Mouse (Mus musculus) thymus, postnatal 4 days (tissue): ENCODE data around the gene Hist1h1a.

Experiments
- DNase-seq: peaks from one replicate; pipeline ENCODE4 v3.0.0; 2021

Hist1h1a gene

DNA sequence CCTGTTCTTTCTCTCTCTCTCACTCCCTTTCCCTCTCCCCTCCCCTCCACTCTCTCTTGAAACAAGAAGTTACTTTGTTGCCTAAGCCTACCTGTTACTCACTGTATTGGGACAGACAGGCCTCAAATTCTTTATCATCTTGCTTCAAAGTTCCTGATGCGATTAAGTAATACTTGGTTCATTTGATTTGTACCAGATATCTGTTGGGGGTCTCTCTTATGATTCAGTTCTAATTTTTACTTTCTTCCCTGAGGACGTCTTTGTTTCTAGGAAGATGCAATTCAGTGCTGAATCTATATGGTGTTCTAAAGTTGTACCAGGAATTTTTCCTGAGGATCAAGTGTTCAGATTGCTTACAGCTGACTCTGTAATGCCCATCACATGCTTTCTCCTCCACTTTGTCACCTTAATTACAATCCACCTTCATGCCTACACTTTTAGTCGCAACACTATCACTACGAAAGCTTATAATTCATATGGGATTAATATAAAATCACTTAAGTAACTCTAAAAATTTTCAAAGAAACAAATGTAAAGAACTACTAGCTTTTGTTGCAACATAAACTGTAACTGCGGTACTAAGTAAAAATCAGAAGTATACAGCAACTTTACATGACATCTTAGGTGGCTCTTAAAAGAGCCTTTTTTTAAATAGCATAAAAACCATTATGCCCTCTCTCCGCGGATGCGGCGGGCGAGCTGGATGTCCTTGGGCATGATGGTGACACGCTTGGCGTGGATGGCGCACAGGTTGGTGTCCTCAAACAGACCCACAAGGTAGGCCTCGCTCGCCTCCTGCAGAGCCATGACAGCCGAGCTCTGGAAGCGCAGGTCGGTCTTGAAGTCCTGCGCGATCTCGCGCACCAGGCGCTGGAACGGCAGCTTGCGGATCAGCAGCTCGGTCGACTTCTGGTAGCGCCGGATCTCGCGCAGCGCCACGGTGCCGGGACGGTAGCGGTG, 18.8 kb upstream of the Hist1h1a start:
- DNase-seq, result peak; percentile 32

DNA sequence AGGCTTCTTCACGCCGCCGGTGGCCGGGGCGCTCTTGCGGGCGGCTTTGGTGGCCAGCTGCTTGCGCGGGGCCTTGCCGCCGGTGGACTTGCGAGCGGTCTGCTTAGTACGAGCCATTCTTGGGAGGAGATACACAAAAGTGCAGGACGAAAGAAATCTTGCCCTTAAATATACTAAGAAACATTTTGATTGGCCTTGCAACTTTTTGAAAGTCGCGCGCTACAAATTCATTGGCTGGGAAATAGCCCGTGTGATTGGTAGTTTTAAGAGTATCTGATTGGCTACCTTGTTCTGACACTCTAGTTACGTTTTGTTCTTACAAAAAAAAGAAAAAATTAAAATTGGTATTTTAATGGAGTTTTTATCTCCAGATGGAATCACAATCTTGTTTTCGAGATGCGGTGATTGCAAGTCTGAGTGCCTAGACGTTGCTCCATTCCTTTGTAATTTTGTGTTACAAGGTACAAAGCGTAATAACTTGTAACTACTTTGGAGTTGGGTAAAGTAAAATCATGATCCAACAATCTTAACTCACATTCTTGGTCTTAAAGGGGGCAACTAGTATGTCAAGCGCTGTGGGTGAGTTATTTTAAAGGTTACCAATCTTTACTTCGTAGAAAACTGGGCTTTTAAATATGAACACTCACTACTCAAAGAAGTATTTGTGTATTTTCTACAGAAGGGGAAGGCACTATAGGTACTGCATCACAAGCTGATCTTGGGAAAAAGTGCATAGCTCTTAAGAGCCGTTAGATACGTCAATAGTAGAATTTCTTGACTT, 17.9 kb upstream of the Hist1h1a start, which contains the start of gene Hist1h3c:
Gene Hist1h3c (minus strand): TSS at position 222 of the 781 bp plus-strand sequence.
- DNase-seq, result peak; percentile 91

DNA sequence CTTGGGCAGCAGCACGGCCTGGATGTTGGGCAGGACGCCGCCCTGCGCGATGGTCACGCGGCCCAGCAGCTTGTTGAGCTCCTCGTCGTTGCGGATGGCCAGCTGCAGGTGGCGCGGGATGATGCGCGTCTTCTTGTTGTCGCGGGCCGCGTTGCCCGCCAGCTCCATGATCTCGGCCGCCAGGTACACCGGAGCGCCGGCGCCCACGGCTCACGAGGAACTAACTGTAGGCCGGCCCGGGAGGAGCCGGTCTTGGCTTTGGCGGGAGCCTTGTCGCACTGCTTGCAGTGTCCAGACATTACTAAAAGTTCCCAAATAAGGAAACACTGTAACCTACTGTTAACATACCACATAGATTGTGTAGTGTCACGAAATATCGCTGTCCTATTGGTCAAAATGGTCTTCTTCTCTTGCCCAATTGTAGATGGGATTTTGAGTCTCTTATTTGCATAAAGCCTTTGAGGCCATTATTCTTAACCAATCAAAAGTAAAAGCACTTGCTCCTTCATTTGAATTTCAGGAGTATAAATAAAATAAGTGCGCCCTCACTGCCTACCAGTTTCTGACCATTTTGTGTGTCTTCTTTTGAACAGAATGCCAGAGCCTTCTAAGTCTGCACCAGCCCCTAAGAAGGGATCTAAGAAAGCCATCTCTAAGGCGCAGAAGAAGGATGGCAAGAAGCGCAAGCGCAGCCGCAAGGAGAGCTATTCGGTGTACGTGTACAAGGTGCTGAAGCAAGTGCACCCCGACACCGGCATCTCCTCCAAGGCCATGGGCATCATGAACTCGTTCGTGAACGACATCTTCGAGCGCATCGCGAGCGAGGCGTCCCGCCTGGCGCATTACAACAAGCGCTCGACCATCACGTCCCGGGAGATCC, 17.0 kb upstream of the Hist1h1a start, which contains the start of gene Hist1h2bb:
Gene Hist1h2bb (plus strand): TSS at position 534 of the 880 bp plus-strand sequence.
- DNase-seq, result peak; percentile 74

DNA sequence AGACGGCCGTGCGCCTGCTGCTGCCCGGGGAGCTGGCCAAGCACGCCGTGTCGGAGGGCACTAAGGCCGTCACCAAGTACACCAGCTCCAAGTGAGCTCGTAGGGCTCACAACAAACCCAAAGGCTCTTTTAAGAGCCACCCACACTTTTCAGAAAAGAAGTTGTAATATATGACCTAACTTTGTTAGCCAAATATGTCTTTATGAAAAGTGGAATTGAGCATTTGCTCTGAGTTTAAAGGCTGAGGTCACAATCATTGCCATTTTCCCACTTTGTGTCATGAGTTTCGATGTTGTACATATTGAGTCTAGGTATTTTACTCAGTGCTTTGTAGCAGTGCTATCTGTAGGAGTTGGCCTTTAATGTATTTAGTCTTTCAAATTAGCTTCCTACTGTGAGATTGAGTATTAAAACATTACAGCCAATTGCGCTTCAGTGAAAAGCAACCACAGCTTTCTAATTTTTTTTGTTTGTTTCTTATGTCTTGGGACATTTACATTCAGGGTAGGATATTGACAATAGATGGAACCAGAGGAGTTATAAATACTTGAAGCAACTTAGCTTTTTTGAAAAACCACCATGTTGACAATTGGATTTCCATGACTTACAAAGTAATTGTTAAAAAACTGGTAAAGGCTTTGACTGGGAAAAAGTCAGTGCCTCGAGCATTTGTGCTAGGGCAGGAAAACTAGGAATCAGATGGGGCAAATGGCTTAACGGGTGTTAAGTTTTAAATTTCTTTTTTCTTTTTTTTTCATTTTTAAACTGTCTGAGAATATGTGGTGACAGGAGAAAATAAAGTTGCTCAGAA, 16.2 kb upstream of the Hist1h1a start:
- DNase-seq, result no peak

DNA sequence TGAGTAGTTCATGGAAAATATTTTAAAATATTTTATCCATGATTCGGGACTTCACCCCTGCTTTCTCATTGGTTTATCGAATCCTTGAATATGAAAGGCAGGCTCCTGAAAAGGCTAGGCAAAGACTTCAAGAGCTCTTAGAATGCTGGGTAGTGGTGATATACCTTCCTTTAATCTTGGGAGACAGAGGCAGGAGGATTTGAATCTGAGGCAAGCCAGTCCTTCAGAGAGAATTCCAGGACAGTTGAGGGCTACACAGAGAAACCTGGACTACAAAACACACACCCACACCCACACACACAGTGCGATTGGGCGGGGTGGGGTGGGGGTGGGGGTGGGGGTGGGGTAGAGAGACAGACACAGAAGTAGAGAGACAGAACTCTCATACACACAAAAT, 15.6 kb upstream of the Hist1h1a start:
- no peak for DNase-seq

DNA sequence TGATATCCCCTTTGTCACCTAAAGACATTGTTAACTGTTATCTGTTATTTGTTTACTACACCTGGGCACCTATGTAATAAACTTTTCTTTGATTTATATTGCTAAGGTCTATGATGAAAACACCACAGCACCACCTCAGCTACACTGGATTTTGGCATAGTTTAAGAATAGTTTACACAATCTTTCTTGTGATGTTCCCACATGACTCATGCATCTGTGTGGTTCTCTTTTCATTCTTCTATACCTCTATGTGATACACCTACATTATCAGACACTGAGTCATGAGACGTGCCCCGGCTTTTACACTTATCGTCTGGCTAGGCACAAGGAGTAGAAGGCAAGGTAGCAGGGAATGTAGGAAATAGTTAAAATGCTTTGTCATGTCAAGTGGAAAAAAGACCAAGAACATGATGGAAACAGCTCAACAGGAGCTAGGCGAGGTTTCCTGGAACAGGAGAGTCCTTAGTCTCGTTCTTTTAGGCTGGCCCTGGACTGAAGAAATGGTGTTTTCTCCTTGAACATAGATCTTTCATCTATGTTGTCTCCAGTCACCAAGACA, 13.8 kb upstream of the Hist1h1a start:
- no peak for DNase-seq

DNA sequence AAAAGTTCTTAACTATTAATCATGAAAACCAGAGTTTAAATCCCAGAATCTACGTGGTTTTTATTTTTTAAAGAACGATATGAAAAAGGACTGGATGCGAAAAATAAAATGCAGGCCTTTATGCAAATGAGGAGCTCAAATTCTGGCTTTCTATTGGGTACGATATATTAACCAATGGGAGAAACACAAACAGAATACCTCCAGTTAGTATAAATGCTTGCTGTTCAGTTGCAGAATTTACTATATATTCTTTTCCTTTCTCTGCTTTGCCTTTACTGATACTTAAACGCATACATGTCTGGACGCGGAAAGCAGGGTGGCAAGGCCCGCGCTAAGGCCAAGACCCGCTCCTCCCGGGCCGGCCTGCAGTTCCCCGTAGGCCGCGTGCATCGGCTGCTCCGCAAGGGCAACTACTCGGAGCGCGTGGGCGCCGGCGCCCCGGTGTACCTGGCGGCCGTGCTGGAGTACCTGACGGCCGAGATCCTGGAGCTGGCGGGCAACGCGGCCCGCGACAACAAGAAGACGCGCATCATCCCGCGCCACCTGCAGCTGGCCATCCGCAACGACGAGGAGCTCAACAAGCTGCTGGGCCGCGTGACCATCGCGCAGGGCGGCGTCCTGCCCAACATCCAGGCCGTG, 12.5 kb upstream of the Hist1h1a start, which contains the start of gene Hist1h2ab:
Gene Hist1h2ab (plus strand): TSS at position 288 of the 639 bp plus-strand sequence.
- DNase-seq, result peak; percentile 73

DNA sequence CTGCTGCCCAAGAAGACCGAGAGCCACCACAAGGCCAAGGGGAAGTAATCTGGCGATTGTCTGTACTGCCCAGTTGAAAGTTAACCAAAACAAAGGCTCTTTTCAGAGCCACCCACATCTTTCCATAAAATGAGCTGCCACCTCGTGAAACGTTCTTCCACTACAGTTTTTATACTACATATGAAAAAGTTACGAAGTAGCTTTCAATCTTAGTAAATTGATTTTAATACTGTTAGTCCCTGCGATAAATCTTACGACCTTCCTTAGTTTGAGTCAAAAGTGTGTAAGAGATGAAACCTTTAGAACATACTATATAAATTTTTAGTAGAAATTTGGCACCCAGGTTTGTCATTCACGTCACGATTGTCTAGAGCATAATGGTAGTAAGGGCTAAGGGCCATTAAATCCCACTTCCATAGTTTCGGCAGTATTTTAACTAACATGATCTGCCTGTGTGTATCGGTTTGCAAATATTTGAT, 11.9 kb upstream of the Hist1h1a start:
- DNase-seq, result peak; percentile 19

DNA sequence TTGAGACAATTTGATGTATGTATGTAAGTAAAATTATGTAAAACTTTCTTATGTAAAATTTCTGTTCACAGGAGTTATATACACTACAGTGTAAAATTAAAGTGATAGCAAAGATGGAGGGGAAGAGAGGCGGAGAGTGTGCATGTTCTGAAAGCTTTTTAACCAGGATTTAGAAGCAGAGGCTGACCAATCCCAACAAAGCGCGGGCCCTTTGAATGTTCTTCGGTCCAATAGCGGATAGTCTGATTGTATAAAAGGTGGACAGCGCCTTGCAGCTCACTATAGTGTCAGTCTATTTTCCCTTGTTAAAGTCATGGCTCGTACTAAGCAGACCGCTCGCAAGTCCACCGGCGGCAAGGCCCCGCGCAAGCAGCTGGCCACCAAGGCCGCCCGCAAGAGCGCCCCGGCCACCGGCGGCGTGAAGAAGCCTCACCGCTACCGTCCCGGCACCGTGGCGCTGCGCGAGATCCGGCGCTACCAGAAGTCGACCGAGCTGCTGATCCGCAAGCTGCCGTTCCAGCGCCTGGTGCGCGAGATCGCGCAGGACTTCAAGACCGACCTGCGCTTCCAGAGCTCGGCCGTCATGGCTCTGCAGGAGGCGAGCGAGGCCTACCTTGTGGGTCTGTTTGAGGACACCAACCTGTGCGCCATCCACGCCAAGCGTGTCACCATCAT, 11.3 kb upstream of the Hist1h1a start, which contains the start of gene Hist1h3b:
Gene Hist1h3b (plus strand): TSS at position 201 of the 675 bp plus-strand sequence.
- DNase-seq, result peak; percentile 93

DNA sequence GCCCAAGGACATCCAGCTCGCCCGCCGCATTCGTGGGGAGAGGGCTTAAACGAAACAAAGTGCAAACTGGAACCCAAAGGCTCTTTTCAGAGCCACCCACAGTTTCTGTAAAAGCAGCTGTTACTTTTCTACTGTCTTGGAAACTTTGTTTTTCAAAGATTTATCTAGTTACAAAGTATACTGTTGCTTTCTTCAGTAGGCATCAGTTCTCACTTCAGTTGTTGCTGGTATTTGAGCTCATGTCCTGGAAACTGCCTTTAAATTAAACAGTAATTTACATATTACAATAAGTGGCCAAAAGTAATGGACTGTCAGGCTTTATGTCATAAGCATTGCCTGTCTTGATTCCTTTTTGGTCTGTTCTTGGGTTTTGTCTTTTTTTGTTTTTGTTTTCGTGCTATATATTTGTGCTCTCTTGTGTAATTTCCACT, 10.7 kb upstream of the Hist1h1a start:
- peak; percentile 38 for DNase-seq

DNA sequence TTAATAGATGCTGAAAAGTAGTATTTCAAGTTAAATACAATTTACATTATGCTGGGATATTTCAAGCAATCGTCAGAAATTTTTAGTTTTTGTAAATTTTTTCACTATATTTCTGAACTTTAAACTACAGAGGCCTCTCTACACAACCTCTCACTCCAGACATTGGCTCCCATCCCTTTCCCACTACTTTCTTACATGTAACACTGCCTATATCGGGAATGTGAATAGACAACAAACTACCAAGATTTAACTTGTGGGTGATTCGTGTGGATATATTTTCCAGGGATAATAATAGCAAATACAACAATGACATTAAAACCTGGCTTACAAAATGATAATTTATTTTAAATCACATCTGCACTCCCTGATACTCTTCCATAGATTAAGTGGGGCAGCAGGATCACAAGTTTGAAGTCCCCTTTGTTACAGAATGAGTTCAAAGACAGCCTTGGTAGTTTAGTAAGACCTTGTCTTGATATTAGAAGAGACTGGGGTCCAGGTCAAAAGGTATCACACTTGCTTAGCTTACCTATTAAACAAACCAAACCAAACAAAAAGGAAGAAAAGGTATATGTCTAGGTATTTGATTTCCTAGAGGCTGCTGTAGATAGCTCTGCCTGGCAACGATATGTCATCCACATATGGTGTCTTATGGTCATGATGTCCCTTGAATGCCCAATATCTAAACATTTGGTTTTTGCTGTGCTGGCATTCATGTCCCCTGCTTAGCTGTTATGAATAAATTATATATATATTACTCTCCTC, 10.0 kb upstream of the Hist1h1a start:
- no peak for DNase-seq

DNA sequence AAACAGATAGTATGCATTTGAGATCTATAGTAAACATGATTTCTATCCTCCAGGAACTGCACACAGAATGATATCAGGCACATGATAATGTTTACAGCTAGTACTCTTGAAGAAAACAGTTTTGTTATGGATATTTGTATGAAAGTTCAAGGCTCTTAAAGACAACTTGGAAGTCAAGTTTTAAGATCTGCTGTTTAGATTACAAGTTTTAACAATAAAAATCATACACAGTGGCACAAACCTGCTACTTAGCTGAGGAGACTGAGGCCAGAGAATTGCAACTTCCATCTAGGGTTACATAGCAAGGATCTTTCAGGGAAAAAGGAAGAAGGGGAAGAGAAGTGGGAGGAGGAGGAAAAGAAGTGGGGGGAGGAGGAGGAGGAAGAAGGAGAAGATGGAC, 8.5 kb upstream of the Hist1h1a start:
- no peak for DNase-seq

DNA sequence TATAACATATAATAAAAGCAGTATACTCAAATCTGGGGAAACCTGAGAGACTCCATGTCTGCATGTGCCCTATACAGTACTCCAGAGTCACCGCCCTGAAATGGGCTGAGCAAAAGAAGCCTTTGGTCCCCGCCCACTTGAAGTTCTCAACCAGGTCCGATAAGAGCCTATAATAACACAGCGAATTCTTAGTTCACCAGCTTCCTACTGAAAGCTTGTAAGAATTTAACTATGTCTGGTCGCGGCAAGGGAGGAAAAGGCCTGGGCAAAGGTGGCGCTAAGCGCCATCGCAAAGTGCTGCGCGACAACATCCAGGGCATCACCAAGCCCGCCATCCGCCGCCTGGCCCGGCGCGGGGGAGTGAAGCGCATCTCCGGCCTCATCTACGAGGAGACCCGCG, 6.7 kb upstream of the Hist1h1a start, which contains the start of gene Hist1h4b:
Gene Hist1h4b (plus strand): TSS at position 224 of the 400 bp plus-strand sequence.
- DNase-seq, result peak; percentile 89

DNA sequence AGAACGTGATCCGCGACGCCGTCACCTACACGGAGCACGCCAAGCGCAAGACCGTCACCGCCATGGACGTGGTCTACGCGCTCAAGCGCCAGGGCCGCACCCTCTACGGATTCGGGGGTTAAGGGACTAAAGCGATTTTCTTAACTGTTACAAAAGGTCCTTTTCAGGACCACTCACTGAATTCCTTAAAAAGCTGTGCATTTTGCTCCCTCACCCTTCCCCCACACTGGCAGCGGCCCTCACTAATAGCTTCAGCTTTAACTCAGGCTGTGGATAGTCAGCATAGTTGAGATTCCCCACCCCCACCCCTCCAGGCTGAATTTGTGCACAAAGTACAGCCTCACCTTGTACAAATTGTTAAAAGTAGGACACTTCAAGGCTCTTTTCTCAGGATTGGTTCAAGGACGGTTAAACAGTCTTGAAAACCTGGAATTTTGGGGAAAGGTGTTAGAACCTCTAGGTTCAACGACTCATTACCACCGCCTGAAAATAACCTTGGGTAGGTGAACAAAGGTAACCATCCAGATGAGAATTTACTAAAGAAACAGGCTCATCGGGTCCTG, 6.2 kb upstream of the Hist1h1a start:
- DNase-seq, result peak; percentile 46

DNA sequence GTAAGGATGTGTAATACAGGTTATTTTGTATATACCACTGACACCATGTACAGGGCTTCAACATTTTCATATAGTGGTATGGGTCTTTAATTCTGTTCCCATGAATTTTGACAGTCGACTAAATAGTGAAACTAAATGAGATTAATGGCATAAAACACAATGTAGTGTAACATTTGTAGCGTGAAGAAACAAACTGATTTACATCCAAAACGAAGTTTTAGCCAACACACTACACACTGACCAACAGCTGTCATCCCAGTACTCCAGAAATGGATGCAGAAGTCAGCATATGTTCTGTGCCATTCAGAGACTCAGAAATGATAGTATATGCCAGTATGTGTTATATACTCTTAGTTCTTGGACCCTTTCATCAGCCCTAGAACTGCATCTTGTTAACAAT, 5.5 kb upstream of the Hist1h1a start:
- no peak for DNase-seq

DNA sequence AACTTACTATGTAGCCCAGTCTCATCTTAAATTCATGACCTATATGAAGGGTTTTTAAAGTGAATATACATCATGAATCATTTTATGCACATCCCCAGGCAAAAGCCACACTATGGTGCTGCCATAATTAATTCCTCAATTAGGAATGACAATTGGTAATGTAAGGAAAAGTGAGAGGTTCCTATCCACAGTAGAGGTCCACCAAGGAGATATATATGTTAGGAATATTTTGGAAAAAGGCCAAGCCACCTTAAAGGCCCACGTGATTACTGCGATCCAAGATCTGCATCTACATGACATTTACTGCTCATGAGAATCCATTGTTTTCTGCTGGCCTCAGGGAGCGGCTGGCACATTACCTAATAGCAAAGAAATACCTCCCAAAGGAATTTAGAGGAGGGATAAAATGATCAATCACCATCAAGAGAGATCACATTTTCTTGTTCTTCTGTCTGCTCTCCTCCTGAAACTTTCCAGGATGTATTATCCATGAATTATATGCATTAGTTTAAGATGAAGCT, 4.2 kb upstream of the Hist1h1a start:
- no peak for DNase-seq

DNA sequence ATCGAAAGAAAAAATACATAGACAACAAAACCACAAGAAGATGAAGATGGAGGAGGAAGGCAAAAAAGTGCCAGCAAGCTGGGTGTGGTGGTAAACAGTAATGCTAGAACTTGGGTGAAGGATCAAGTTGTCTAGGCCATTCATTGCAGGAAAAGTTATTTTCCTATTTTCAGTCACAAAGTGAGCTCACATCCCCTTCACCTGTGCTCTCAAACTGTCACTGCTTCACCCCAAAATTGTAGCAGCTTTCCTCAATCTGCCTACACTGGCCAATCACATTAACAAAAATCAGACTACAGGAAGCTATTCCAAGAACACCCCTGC, 3.6 kb upstream of the Hist1h1a start:
- DNase-seq, result no peak

DNA sequence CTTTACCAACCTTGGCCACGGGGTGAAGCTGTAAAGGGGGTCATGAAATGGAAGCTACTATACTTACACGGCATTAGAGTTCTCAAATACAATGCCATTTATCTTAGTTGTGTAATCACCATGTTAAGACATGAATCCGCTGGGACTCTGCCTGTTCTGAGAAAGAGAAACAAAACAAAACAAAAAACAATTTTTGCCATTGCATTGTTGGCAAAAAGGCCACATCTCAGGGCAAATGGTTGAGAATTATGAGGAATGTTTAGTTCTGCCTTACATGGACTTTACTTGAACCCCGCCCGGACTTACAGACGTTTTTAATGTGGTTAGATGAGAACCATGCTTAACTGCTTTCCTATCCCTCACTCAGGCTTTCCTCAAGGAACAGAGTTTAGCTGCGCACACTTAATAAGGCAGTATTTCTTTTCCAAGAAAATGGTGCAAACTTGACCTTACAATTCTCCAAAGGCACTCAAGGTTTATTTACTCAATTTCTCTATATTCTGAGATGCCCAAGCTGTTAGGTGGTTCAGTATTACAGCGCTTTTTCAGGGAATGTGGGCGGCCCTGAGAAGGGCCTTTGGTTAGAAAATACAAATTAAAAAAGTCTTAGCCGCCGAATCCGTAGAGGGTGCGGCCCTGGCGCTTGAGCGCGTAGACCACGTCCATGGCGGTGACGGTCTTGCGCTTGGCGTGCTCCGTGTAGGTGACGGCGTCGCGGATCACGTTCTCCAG, 3.1 kb upstream of the Hist1h1a start:
- DNase-seq, result peak; percentile 65
